In the genomic region with DNA sequence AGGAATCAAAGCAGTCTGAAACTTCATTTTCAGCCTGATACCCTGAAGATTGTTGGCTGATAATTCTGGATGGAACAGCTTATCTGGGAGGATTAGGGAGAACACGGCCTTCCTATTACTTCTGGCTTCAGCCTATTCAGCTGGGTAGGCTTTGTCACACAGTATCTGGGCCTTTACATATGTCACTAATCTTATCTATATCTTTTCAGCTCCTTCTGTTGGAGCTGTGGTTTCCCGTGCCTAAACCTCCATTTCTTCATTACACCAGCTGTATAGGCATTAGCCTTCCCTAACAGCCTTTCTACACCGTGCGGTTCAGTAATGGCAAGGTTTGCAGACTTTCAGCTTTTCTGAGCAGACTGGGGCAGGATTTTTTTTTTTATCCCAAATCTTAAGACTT, we compare ENCODE assay signal across 23 mouse cellular contexts.
DNase-seq lines count a peak whose midpoint lies in the region; ATAC-seq and TF ChIP-seq lines count a peak whose summit lies in the region.
"Had no signal": no experiment of that assay in that cellular context is flagged by ENCODE, and none has a peak within 500 bp of the region (broad histone marks: within the 10 kb centered on the region; RNA-seq: fewer than 3 reads in every experiment).

No protein-coding gene starts in this region.

- whole genome bisulfite sequencing in hindbrain, embryonic 13.5 days = 79% methylated on average over 4 of the region's 4 CpGs

- H3K4me3 ChIP-seq in hindbrain, embryonic 13.5 days = no peak overlapping the region
- H3K4me3 ChIP-seq in layer of hippocampus, adult 2 months = no peak overlapping the region
- H3K4me3 ChIP-seq: embryonic facial prominence, embryonic 15.5 days; gastrocnemius, adult 2 months; heart, embryonic 15.5 days; intestine, embryonic 15.5 days; limb, embryonic 15.5 days; neural tube, embryonic 15.5 days had no signal

- intact Hi-C loops in heart, postnatal 14 days (cut with DNase I) = no loop called here

- H3K4me2 ChIP-seq in hindbrain, embryonic 13.5 days = no peak overlapping the region
- H3K4me2 ChIP-seq: embryonic facial prominence, embryonic 15.5 days; heart, embryonic 15.5 days; intestine, embryonic 15.5 days; limb, embryonic 15.5 days; lung, embryonic 14.5 days; neural tube, embryonic 15.5 days had no signal

- H3K27ac ChIP-seq in hindbrain, embryonic 13.5 days = no peak overlapping the region
- no peak overlapping the region for H3K27ac ChIP-seq in layer of hippocampus, adult 2 months
- H3K27ac ChIP-seq: embryonic facial prominence, embryonic 15.5 days; gastrocnemius, adult 2 months; heart, embryonic 15.5 days; intestine, embryonic 15.5 days; limb, embryonic 15.5 days; neural tube, embryonic 15.5 days had no signal

- H3K9ac ChIP-seq in hindbrain, embryonic 13.5 days = no peak overlapping the region
- H3K9ac ChIP-seq: embryonic facial prominence, embryonic 15.5 days; heart, embryonic 15.5 days; intestine, embryonic 15.5 days; limb, embryonic 15.5 days; lung, embryonic 14.5 days; neural tube, embryonic 15.5 days had no signal

- H3K36me3 ChIP-seq in hindbrain, embryonic 13.5 days = no peaks in the 10 kb centered on the region
- H3K36me3 ChIP-seq: embryonic facial prominence, embryonic 15.5 days; heart, embryonic 15.5 days; intestine, embryonic 15.5 days; limb, embryonic 15.5 days; neural tube, embryonic 15.5 days had no signal

- H3K27me3 ChIP-seq in hindbrain, embryonic 13.5 days = no peaks in the 10 kb centered on the region
- H3K27me3 ChIP-seq: embryonic facial prominence, embryonic 15.5 days; heart, embryonic 15.5 days; intestine, embryonic 15.5 days; limb, embryonic 15.5 days; neural tube, embryonic 15.5 days had no signal

- no peak for TF ChIP-seq CTCF in layer of hippocampus, adult 2 months (conservative IDR thresholded peaks at IDR 0.05)

- DNase-seq in retina, postnatal 1 day = peak; percentile 22
- DNase-seq in retina, embryonic 14.5 days (ENCODE audit: low spot score) = no peak
- DNase-seq in heart, postnatal 14 days = no peak
- no peak for DNase-seq in layer of hippocampus, adult 2 months (ENCODE audit: low spot score in 2 of 2)
- DNase-seq: adrenal gland, postnatal 14 days; cerebellum, adult 8-10 months; gastrocnemius, adult 2 months; heart, postnatal 4 days; kidney, postnatal 25 days; left cerebral cortex, postnatal 4 days; lung, embryonic 14.5 days; right cerebral cortex, postnatal 25 days; spleen, adult 18-20 months had no signal

- no peaks in the 10 kb centered on the region for H3K4me1 ChIP-seq in hindbrain, embryonic 13.5 days (replicated peaks)
- H3K4me1 ChIP-seq: embryonic facial prominence, embryonic 15.5 days; heart, embryonic 15.5 days; intestine, embryonic 15.5 days; limb, embryonic 15.5 days; neural tube, embryonic 15.5 days had no signal

- ATAC-seq in common myeloid progenitor, adult 5-6 weeks (replicated peaks; ENCODE audit: low read depth, poor library complexity, severe bottlenecking) = peak; percentile 89
- ATAC-seq in megakaryocyte, adult 5-6 weeks (ENCODE audit: poor library complexity, severe bottlenecking) = peak; percentile 57; the same call in 1 of the 2 replicates
- ATAC-seq in hindbrain, embryonic 13.5 days (ENCODE audit: low FRiP score) = no peak
- ATAC-seq: forebrain, embryonic 14.5 days; hindbrain, embryonic 16.5 days; intestine, embryonic 15.5 days had no signal

- H3K9me3 ChIP-seq in hindbrain, embryonic 13.5 days = no peaks in the 10 kb centered on the region
- H3K9me3 ChIP-seq: embryonic facial prominence, embryonic 15.5 days; heart, embryonic 15.5 days; intestine, embryonic 15.5 days; limb, embryonic 15.5 days; neural tube, embryonic 15.5 days had no signal
